Mouse (Mus musculus) lung, postnatal 10 days (tissue): Measurements from ENCODE around the gene Tor2a.

ENCODE experiments used
- DNase-seq: peaks from one replicate; pipeline ENCODE4 v3.0.0; 2021

The Tor2a gene

DNA sequence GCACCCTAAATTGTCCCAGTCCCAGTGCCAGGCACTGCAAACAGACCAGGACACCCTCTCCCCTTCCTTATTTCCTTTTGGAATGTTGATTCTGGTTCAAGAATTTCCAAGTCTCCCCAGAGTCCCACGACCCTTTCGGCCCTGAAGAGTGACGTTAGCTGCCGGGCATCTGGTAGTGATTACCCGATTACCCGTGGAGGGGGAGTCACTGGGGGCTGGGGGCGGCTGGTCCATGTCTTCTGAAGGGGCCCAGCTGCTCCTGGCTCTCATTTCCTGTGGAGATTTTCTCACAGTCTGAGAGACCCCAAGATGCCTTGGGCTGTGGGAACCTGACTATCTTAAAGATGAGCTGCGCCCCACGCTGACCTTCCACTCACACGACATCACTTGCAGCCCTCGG, 26.2 kb upstream of the Tor2a start:
- DNase-seq, result peak; percentile 79

DNA sequence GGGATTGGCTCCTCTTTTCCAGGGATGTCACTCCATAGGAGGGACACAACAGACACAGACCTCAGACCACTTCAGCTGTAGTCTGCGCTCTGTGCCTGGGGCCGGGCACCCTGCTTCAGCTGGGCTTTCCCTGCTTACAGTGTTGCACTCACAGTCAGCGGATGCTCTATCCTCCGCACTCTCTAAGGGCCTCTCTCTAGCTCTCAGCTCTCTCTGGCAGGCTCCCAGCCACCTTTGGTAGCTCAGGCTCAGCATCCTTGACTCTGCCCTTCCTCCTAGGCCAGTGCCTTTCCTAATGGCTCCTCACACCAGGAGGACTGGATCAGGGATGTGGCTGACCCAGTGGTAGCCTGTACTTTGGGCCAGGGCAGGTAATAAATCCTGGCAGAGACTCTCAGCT, 25.1 kb upstream of the Tor2a start:
- DNase-seq, result peak; percentile 48

DNA sequence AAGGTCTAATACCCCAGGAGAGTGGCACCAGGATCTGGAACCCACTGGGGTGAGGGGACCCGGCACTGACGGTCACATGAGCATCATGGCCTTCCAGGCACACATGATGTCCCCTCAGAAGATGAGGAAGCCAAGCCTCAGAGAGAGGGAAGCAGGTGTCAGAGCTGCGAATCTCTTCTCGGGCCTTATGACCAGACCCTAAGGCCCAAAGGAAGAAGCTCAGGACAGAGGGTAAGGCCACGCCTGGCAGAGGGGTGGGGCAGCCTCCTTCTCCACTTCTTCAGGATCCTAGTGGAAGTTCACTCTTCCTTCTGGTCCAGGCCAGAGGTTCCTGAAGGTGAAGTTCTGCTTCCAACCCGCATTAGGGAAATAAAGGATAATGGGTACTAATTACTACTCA, 24.3 kb upstream of the Tor2a start:
- DNase-seq, result no peak

DNA sequence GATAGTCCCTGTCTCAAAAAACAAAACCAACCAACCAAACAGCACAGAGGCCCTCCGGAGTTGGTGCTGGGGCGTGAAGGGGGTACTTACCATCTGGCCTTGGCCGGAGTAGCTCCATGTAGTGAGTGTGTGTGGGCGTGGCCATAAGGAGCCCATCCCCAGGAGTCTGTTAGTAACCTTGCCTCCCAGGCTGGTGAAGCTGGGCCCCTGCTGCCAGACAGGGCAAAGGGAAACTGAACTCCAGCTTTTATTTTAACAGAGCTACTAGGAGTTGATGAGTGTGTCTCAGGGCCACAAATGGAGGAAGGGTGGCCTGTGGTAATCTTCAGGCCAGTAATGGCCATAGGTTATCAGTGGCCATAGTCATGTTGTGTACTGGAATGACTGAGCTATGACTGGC, 22.6 kb upstream of the Tor2a start:
- peak; percentile 55 for DNase-seq

DNA sequence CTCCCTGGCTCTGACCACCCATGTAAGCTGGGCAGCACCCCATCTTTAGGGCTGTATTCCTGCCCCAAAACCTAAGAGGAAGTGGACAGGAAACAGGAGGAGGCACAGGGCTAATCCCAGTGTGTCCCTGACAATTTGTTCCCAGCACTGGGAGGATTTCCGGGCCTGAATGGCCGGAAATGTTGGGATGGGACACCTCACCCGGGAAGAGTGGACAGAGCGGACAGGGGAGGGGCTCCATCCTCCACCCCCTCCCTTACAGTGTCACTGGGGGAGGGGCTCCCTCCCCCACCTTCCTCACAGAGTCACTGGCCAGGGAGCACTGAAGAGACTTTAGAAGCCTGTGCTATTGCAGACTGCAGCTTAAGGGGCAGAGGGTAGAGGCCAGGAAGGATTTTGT, 22.1 kb upstream of the Tor2a start:
- DNase-seq, result peak; percentile 88

DNA sequence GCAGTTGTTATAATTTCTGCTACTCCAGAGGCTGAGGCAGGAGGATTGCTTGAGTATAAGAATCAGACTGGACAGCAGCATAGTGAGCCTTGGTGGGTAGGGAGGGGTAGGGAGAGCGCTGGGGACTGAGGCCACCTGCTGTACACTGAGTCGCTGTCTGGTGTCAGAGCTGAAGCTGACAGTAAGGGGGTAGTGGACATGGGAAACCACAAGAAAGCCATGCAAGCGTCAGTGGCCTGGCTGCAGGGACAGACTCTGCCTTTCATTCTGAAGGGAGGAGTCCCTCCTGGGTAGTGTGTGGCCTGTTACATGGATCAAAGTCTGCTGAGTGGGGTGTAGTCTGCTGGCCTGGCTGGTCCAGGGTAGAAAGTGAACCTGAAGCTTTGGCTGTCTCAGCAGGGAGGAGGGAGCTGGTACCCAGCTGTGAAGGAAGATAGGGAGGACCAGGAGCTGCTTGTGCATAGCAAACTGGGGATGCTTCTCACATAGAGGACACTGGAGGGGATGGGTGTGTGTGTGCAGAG, 20.7 kb upstream of the Tor2a start:
- no peak for DNase-seq

DNA sequence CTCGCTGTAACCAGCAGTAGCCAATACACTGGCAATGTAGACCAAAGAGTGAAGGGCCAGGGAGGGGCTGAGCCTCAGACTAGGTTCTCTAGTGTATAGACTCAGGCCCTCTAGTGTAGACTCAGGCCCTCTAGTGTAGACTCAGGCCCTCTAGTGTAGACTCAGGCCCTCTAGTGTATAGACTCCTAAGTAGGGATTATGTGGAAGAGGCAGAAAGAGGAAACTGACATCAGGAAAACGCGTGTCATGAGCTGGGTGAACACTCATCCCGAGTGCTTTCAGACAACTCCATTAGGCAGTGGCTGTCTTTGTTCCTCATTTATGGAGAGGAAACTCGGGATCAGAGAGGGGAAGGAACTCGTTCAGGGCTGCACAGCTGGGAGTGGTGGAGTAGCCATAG, 20.0 kb upstream of the Tor2a start:
- DNase-seq, result no peak

DNA sequence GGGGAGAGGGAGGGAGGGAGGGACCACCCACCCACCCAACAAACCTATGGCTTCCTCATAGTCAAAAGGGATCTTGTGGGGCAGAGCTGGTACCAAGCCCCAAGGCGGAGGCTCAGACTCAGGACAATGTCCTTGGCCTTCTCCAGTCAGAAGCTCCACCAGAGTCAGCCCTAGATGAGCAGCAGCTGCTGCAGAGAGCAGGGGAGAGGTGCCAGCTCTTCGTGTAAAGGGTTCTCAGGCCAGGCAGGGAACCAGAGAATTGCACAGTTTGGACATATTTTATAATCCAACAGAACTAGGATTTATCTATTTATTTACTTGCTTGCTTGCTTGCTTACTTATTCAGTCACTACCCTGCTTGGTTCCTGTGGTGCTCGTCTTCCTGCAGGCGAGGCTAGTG, 17.7 kb upstream of the Tor2a start:
- DNase-seq, result no peak

DNA sequence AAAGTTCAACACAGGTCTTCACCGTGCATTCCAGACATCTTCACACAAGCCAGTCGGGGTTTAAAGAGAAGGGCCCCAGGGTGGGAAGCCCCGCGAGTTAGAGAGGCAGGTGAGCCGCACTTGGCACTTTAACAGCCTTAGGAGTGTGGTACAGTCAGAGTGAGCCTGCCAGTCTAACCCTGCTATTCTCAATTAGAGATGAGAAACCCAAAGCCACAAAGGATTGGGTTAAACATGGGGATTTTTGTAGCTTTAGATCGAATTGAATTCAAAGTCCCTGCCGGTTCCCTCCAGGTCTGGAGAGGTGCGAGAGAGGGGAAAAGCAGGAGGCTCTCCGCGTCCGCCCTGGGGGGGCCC, 16.1 kb upstream of the Tor2a start, which contains the start of gene 6330409D20Rik:
6330409D20Rik (minus strand) TSS at position 101 of the 357 bp plus-strand sequence.
- no peak for DNase-seq

DNA sequence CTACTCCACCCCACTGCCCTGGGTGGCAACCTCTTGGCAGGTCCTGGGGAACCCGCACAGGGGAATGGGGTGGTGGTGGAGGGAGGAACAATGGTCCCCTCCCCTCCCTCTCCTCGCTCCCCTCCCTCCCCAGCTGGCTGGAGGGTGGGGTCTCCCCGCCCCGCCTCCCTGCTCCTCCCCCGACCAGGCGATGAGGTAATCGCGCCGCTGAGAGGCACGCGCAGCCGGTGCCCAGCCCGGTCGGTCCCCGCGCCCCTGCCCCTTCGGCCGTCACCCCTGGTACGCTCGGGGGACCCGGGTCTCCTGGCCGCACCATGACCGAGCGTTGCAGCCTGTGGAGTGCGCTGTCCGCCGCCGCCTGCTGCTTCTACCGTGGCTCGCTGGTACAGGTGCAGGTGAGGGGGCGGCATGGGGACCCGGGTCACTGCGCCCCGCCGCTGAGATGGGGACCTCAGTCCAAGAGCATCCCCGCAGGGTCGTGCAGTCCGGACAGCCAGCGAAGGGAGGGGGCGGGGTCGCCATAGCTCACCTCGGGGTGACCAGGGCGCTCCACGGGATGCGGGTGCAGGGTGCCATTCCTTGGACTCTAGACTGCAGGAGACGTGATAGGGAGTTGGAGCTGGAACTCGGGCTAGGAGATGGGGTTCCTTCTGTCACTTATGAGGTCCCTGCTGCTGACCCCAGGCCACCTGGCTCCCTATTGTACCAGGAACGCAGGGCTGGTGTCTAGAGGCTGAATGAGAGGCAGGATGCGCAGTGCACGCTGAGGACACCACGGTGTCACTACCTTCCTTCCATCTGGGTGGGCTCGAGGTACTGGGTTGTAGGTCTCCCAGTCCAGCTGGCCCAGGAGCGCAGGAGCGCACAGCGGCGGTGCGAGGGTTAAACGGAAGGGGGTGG, 15.5 kb upstream of the Tor2a start:
- DNase-seq, result peak; percentile 77

DNA sequence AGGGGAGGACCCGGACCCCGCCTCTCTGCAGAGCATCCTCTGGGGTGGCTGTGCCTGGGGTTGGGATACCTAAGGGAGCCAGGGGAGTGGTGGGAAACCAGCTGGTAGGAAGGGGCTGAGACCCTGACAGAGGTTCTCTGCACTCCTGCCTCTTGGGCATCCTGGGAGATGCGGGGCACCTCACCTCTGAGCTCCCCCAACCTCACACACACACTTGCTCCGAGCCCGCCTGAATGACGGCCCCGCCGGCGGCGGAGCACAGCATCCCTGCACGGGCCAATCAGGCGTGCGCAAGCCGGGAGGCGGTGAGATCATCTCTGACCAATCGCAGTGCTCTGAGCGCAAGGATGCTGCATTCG, 14.9 kb upstream of the Tor2a start:
- DNase-seq, result no peak

DNA sequence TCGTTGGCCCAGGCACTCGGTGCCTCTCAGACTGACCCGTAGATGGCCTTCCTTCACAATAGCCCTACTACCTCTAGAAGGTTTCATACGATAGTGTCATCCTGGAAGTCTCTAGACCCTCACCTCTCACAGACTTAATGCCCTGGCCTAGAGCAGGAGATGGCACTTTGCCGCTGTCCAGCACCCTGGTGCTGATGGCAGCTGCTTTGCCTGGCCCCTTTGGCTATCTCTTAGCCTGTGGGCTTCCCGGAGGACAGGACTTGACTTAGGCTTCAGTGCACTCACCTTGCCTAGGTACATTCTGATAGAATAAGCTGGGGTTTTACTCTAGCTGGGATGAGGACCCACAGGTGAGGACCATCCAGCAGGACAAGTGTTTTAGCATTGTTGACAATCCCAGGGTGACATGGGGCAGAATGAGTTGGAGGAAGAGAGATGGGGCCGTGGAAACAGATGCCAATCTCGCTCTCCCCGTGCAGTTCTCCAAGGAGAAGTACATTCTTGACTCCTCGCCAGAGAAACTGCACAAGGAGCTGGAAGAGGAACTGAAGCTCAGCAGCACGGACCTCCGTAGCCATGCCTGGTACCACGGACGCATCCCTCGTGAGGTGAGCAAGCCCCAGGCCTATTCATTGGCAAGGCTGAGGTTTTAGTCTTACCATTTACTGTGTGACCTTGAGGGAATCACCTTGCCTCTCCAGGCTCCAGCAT, 12.6 kb upstream of the Tor2a start:
- DNase-seq, result no peak

DNA sequence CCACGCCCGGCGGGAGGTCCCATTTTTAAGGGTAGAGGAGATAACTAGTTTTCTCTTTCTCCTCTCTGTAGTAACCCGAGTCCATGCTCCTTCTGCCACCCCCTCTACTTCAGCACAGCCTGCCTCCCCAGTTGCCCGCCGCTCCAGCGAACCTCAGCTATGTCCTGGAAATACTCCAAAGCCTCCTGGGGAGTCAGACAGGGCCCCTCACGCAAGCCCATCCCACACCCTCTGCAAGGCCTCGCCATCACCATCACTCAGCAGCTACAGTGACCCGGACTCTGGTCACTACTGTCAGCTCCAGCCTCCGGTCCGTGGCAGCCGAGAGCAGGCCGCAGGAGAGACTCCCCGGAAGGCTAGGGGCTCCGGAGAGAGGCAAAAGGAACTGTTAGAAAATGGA, 8.0 kb upstream of the Tor2a start:
- DNase-seq, result no peak

DNA sequence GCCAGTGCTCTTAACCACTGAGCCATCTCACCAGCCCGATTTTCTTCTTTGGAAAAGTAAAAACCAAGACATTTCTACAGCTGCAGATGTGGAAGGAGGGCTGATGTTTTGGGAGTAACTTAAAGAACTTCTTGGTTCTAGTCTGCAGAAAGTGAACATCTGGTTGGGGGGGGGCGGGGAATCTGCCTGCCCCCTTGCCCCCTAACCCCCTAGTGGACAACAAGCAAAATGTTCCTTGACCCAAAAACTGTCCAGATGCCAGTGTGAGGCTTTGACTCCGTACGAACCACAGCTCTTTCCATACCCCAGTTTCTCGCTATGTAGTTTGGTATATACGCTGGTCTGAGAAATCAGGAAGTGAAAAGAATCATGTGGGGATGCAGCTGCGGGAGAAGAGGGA, 6.8 kb upstream of the Tor2a start:
- DNase-seq, result no peak

DNA sequence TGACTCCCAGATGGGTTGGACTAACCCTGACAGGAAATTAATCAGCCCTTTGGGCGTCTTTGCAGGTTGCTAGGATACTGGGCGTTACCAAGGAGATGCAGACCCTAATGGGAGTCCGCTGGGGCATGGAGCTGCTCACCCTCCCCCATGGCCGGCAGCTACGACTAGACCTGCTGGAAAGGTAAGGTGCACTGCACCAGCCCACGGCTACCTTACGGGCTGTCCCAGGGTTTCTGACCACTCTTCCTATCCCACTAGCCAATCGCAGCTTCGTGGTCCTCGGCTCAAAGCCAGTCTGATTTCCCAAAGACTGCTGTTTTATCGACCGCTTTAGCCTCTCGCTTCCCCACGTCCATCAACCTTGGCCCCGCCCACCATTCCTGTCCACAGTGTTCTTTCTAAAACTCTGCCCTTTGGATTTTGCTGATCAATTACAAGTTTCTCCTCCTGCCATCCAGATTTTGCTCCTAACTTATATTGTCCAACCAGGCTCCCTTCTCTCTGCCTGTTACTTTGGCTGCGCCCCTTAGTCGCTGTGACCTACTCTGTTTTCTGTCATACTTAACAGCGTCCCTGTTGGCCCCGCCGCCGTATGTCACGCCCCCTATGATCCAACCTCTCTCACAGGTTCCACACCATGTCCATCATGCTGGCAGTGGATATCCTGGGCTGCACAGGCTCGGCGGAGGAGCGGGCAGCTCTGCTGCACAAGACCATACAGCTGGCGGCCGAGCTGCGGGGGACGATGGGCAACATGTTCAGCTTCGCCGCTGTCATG, 6.0 kb upstream of the Tor2a start:
- DNase-seq, result peak; percentile 75

DNA sequence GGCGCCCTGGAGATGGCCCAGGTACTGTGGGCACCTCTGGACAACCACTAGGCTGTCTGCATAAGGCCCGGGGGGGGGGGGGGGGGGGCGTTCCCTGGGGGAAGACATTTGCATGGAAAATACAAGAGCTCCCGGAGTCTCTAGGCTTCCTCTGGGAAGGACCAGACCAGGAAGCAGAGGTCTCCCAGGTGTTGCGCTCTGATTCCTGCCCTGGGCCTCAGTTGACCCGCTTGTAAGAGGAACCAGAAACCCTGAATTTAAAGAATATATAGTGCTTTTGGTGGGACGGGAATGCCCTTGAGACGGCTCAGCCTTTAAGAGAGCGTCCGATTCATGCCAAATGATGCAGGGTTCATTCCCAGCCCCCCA, 5.4 kb upstream of the Tor2a start:
- DNase-seq, result no peak

DNA sequence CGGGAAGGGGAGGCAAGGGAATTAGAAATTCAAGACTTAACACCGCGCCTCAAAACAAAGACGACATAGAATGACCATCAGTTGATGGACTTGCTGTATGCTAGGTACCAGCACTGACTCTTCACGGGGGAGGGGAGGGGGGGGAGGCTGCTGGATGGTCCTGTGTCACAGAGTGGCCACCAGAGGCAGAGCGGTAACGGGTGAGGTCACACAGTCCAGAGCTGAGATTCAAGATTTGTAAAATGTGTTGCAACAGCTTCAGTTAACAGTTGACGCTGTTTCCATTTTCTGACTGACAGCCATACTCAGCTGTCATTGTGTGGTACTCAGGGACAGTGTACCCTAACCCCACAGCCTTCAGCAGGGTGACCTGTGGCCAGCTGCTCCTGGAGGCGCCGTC, 4.9 kb upstream of the Tor2a start:
- no peak for DNase-seq

DNA sequence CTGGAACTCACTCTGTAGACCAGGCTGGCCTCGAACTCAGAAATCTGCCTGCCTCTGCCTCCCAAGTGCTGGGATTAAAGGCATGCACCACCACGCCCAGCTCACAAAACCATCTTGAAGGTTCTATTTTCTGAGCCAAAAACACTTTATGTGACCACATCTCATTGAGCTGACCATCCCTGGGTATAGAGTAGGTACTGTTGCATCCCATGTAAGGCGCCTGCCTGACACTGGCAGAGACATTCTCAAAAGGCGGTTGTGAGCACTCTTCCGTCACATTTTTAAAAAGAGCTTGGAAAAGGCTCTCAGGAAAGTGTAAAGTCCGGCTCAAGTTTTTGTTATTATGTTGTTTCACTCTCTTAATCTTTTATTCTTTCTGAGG, 369 bp upstream of the Tor2a start:
- DNase-seq, result no peak

DNA sequence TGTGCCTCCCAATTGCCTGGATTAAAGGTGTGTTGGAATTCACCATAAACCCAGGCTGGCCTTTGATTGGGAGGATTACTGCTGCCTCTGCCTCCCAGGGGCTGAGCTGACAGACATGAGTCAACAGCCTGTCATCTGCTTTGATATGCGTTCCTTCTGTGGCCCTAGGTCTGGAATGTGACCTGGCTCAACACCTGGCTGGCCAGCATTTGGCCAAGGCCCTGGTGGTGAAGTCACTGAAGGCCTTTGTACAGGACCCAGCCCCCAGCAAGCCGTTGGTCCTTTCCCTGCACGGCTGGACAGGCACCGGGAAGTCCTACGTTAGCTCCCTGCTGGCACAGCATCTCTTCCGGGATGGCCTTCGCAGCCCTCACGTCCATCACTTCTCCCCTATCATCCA, 1.5 kb downstream of the Tor2a start:
- no peak for DNase-seq

DNA sequence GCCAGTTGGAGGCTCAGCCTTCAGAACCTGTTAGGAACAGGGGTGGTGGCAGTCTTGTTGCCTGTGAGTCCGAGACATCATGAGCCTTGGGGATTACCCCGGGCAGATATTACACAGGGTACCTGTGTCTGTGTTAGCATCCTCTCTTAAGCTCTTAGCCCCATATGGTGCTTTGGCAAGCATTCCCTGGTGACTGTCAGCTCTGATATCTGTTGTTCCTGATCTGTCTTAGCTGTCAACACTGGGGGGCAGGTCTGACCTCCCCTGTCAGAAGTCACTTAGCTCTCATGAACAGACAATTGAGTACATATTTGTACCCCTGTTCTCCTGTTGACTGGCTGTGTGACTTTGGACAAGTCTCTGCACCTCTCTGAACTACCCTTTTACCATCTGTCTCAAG, 2.0 kb downstream of the Tor2a start:
- DNase-seq, result no peak

DNA sequence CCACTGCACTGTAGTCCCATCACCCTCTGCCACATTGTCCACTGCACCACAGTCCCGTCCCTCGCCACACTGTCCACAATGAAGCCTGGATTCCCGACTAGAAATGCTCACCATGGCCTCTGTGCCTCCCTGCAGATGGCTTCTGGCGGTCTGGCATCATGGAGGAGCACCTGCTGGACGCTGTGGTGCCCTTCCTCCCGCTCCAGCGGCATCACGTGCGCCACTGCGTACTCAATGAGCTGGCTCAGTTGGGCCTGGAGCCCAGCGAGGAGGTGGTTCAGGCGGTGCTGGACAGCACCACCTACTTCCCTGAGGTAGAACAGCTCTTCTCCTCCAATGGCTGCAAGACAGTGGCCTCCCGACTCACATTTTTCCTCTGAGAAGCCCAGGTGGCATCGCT, 4.3 kb downstream of the Tor2a start:
- DNase-seq, result no peak

DNA sequence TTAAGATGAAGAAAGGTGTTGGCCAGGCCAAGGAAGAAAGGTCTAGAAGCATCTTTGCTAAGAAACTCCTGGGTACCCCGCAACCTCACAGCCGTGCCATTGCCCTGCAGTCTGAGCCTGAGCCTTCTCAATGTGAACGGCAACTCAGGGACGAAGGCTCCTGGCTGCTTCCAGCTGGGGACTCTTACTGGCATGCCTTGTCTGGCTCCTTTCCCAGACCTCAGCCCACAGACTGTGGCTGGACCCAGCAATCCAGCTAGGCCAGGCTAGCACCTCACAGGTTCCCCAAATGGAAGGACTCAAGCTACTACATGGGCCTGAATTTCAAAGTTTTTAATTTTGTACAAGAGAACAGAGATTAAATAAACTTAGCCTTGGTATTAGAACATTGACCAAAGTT, 4.8 kb downstream of the Tor2a start:
- DNase-seq, result no peak

DNA sequence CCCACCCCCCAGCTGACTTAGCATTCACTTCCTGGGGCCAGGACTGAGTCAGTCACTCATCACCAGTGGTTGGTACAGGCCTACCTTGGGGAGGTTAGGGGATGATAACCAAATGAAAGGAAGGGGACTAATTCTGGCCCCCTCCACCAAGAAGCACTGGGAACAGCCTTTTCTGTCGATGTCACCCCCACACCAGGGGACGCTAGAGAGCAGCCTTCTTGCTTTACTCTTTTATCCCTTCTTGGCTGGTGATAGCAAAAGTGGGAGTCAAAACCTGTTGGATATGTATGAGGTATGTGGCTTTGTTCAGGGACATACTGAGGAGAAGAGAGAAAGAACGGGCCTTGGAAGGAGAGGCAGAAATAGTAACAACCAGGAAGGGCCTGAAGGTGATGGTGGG, 6.3 kb downstream of the Tor2a start:
- no peak for DNase-seq

DNA sequence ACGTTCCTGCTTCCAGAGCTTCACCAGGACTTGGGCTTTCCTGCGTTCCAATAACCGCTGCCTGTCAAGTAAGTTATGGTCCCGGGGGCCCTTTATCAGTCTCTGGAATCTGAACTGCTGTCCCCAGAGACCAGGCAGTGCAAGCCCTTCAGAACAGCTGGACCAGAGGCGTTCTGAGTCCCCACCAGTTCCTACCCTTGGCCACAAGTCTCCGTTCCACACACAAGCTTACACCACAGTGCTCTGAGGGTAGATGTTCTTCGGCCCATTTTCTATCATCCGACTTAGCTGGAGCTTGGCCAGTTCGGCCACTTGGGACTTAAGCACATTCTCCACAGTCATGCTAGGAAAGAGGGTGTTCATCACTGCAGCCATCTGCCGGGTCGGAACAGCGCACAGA, 10.2 kb downstream of the Tor2a start:
- no peak for DNase-seq
